Mouse (Mus musculus) olfactory bulb, adult 2 months (tissue): ENCODE results near the gene Gpr83.

Experiments
- CTCF ChIP-seq: fragments of 200-500 bp; IDR thresholded peaks from 2 replicates; pipeline ENCODE4 v1.5.1; 2012; ENCODE audit warnings: low read depth, mild to moderate bottlenecking, low read length, moderate library complexity; ENCODE audit not compliant: insufficient read depth
- POLR2A ChIP-seq: fragments of 200-500 bp; IDR thresholded peaks from 2 replicates; pipeline ENCODE4 v1.6.1; 2012; ENCODE audit warnings: mild to moderate bottlenecking, low read depth, low read length, moderate library complexity; ENCODE audit not compliant: insufficient read depth

- TF ChIP-seq POLR2A (no peak), CTCF (no peak)
Measured at GRCm38 (mm10) chr9:14918825-14919668, 59.0 kb downstream of the Gpr83 start.
